ENCODE assay signal across 17 mouse cellular contexts in the genomic region with DNA sequence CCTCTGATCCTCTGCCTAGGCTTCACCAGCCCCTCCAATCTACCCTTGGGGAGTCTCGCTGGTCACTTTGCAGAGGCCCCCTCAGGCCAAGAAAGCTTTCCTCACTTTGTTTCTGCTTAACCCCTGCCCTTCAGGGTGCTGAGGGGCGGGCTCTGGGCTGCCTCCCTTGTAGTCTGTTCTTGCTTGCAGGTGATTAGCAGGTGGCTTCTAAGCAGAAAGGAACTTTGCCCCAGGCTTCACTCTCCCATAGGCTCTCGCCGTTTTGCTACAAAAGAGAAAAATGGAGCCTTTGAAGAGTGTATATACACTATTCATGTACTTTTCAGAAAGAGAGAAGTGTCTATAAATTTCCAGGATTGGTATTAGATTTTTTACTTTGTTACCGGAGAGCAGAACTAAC.
DNase-seq lines count a peak whose midpoint lies in the region; ATAC-seq and TF ChIP-seq lines count a peak whose summit lies in the region.
"Had no signal": no experiment of that assay in that cellular context is flagged by ENCODE, and none has a peak within 500 bp of the region (broad histone marks: within the 10 kb centered on the region; RNA-seq: fewer than 3 reads in every experiment).

No protein-coding gene starts in this region.

- H3K36me3 ChIP-seq in intestine, postnatal 0 days (ENCODE audit: control insufficient read depth, insufficient read depth), result no peaks in the 10 kb centered on the region
- H3K36me3 ChIP-seq in limb, embryonic 13.5 days, result no peaks in the 10 kb centered on the region
- H3K36me3 ChIP-seq: embryonic facial prominence, embryonic 12.5 days had no signal

- no peak overlapping the region for H3K9ac ChIP-seq in intestine, postnatal 0 days (ENCODE audit: low read depth, low read length)
- no peak overlapping the region for H3K9ac ChIP-seq in limb, embryonic 13.5 days
- H3K9ac ChIP-seq: embryonic facial prominence, embryonic 12.5 days had no signal

- no peak overlapping the region for H3K4me3 ChIP-seq in intestine, postnatal 0 days (ENCODE audit: low read depth, low read length)
- H3K4me3 ChIP-seq in limb, embryonic 13.5 days, result no peak overlapping the region
- H3K4me3 ChIP-seq: embryonic facial prominence, embryonic 12.5 days had no signal

- 34% methylated on average over 5 of the region's 5 CpGs for WGBS in intestine, postnatal 0 days
- WGBS in limb, embryonic 13.5 days, result 20% methylated on average over 5 of the region's 5 CpGs

- H3K9me3 ChIP-seq in intestine, postnatal 0 days (ENCODE audit: control insufficient read depth), result no peaks in the 10 kb centered on the region
- no peaks in the 10 kb centered on the region for H3K9me3 ChIP-seq in limb, embryonic 13.5 days
- H3K9me3 ChIP-seq: embryonic facial prominence, embryonic 12.5 days had no signal

- no peak for TF ChIP-seq CTCF in brain, embryonic 14.5 days (IDR thresholded peaks at IDR 0.05; ENCODE audit: borderline replicate concordance, extremely low read depth, insufficient read depth, insufficient read length)
- no peak for TF ChIP-seq CTCF in intestine, postnatal 0 days (IDR thresholded peaks at IDR 0.05; ENCODE audit: low read depth)

- TF ChIP-seq POLR2A in brain, embryonic 14.5 days (IDR thresholded peaks at IDR 0.05; ENCODE audit: borderline replicate concordance, extremely low read depth, insufficient read depth, insufficient read length, poor library complexity, severe bottlenecking), result no peak

- ATAC-seq in intestine, postnatal 0 days, result peak; percentile 71
- no peak for ATAC-seq in limb, embryonic 13.5 days (ENCODE audit: low FRiP score, low read depth)
- ATAC-seq: activated CD4-positive, CD25-positive, alpha-beta regulatory T cell, adult 4 months; forebrain, embryonic 16.5 days; inflammation-experienced regulatory T-cells, adult 6 months; Patski had no signal

- DNase-seq in kidney, adult 9 months, result peak; percentile 40
- DNase-seq in kidney, adult 11 months, result no peak
- DNase-seq in brain, embryonic 14.5 days (ENCODE audit: low read depth), result peak; percentile 53
- no peak for DNase-seq in left cerebral cortex, adult 9 months (ENCODE audit: low spot score in 2 of 2)
- DNase-seq in ovary, adult 18-20 months (ENCODE audit: low spot score), result no peak
- DNase-seq: adrenal gland, postnatal 25 days; cerebellum, adult 2 months; lung, adult 18-20 months; lung, postnatal 36 days; thymus, postnatal 4 days had no signal

- H3K4me2 ChIP-seq in intestine, postnatal 0 days (replicated peaks; ENCODE audit: low read depth), result peak overlapping the region; percentile 13; the same call in 1 of the 2 replicates
- peak overlapping the region; percentile 27; the same call in 1 of the 2 replicates for H3K4me2 ChIP-seq in limb, embryonic 13.5 days (replicated peaks)
- H3K4me2 ChIP-seq: embryonic facial prominence, embryonic 12.5 days had no signal

- no peaks in the 10 kb centered on the region for H3K4me1 ChIP-seq in intestine, postnatal 0 days (replicated peaks; ENCODE audit: control insufficient read depth, insufficient read depth, low read length)
- peaks cover 36% of the 10 kb centered on the region for H3K4me1 ChIP-seq in limb, embryonic 13.5 days

- no peak overlapping the region for H3K27ac ChIP-seq in intestine, postnatal 0 days (ENCODE audit: low read depth, low read length)
- no peak overlapping the region for H3K27ac ChIP-seq in limb, embryonic 13.5 days
- H3K27ac ChIP-seq: embryonic facial prominence, embryonic 12.5 days had no signal

- H3K27me3 ChIP-seq in intestine, postnatal 0 days (replicated peaks; ENCODE audit: control insufficient read depth, insufficient read depth, low read length), result no peaks in the 10 kb centered on the region
- H3K27me3 ChIP-seq in limb, embryonic 13.5 days, result no peaks in the 10 kb centered on the region
- H3K27me3 ChIP-seq: embryonic facial prominence, embryonic 12.5 days; Patski had no signal

Comparison
In these comparisons a context has a peak if more than half of its experiments do, and no peak if none do; other contexts are left out.
1. DNase-seq: peak in kidney, adult 9 months (single experiment) and brain, embryonic 14.5 days (single experiment); none in kidney, adult 11 months (single experiment), left cerebral cortex, adult 9 months (0 of 2) and ovary, adult 18-20 months (single experiment).